Mouse (Mus musculus): Measurements from ENCODE around the gene Adora3.

The Adora3 gene

GRCm38 (mm10) chr3:105927561-105928194 lies 57.0 kb downstream of the Adora3 start:
- in situ Hi-C loops (cut with MboI; ENCODE audit: unreplicated experiment in 2 of 2) = no loop called here

GRCm38 (mm10) chr3:105928195-105928569 lies 57.5 kb downstream of the Adora3 start:
- in situ Hi-C loops (cut with MboI; ENCODE audit: unreplicated experiment in 2 of 2) = no loop called here

GRCm38 (mm10) chr3:105928781-105929180 lies 58.1 kb downstream of the Adora3 start:
- in situ Hi-C loops (cut with MboI; ENCODE audit: unreplicated experiment in 2 of 2) = no loop called here

GRCm38 (mm10) chr3:105929821-105930220 lies 59.2 kb downstream of the Adora3 start:
- in situ Hi-C loops (cut with MboI; ENCODE audit: unreplicated experiment in 2 of 2) = no loop called here

GRCm38 (mm10) chr3:105931095-105931494 lies 60.4 kb downstream of the Adora3 start:
- in situ Hi-C loops (cut with MboI; ENCODE audit: unreplicated experiment in 2 of 2) = no loop called here

- in situ Hi-C loops (cut with MboI; ENCODE audit: unreplicated experiment in 2 of 2) = no loop called here
Measured at GRCm38 (mm10) chr3:105932240-105933071, 61.8 kb downstream of the Adora3 start, which contains the start of gene I830077J02Rik. I830077J02Rik (minus strand) TSS chr3:105932664.

GRCm38 (mm10) chr3:105933926-105934325 lies 63.3 kb downstream of the Adora3 start:
- in situ Hi-C loops (cut with MboI; ENCODE audit: unreplicated experiment in 2 of 2) = no loop called here

GRCm38 (mm10) chr3:105935033-105935432 lies 64.4 kb downstream of the Adora3 start:
- in situ Hi-C loops (cut with MboI; ENCODE audit: unreplicated experiment in 2 of 2) = no loop called here

- in situ Hi-C loops (cut with MboI; ENCODE audit: unreplicated experiment in 2 of 2) = no loop called here
Measured at GRCm38 (mm10) chr3:105936111-105936510, 65.5 kb downstream of the Adora3 start.

GRCm38 (mm10) chr3:105951348-105951747 lies 80.7 kb downstream of the Adora3 start:
- in situ Hi-C loops (cut with MboI; ENCODE audit: unreplicated experiment in 2 of 2) = loop anchor here in 1 of 2 experiments (10.0 kb wide), 1 partner anchor 157 kb away; no protein-coding TSS in a partner anchor

GRCm38 (mm10) chr3:105957235-105957634 lies 86.6 kb downstream of the Adora3 start:
- in situ Hi-C loops (cut with MboI; ENCODE audit: unreplicated experiment in 2 of 2) = loop anchor here in 1 of 2 experiments (10.0 kb wide), 1 partner anchor 162 kb away; no protein-coding TSS in a partner anchor

- in situ Hi-C loops (cut with MboI; ENCODE audit: unreplicated experiment in 2 of 2) = loop anchor here in 1 of 2 experiments (10.0 kb wide), 1 partner anchor 163 kb away; no protein-coding TSS in a partner anchor
Measured at GRCm38 (mm10) chr3:105958204-105958603, 87.5 kb downstream of the Adora3 start.
